Mouse (Mus musculus) CH12.LX (cell line): ENCODE data around the gene Pccb.

Experiments
- CTCF ChIP-seq, 2 experiments: IDR thresholded peaks in 1 of 2; conservative IDR thresholded peaks in 1 of 2; 2 replicates each; pipeline ENCODE4 v1.5.1; 2011 to 2012; ENCODE audit warnings: low read depth in 2 of 2, low read length in 2 of 2, improper control_type of control experiment in 1 of 2, inconsistent platforms in 1 of 2, mild to moderate bottlenecking in 1 of 2, moderate library complexity in 1 of 2
- MAFK ChIP-seq: IDR thresholded peaks from 2 replicates; pipeline ENCODE4 v1.6.1; 2011; ENCODE audit warnings: low read length, improper control_type of control experiment; ENCODE audit not compliant: insufficient replicate concordance
- USF1 ChIP-seq: IDR thresholded peaks from 2 replicates; pipeline ENCODE4 v1.6.1; 2014; ENCODE audit warnings: low read depth, mild to moderate bottlenecking, inconsistent platforms, low read length, improper control_type of control experiment
- ZKSCAN1 ChIP-seq: IDR thresholded peaks from 2 replicates; pipeline ENCODE4 v1.6.1; 2012; ENCODE audit warnings: low read depth, inconsistent platforms, low read length, improper control_type of control experiment, borderline replicate concordance

GRCm38 (mm10) chr9:100978666-100979065, 56.0 kb downstream of the Pccb start:
- TF ChIP-seq CTCF (conservative IDR thresholded peaks at IDR 0.05 in 1 of 2, IDR thresholded peaks at IDR 0.05 in 1 of 2; ENCODE audit: low read depth in 2 of 2, low read length in 2 of 2) (no peak), USF1 (no peak), MAFK (no peak), ZKSCAN1 (no peak)
